Mouse (Mus musculus) G1E (cell line): ENCODE measurements around the gene 1700061G19Rik.

Source experiments
- CTCF ChIP-seq: IDR thresholded peaks from 2 replicates; pipeline ENCODE4 v1.5.1; 2012; ENCODE audit warnings: low read depth, low read length, inconsistent platforms, mixed read lengths
- GATA1 ChIP-seq: IDR thresholded peaks from 2 replicates; pipeline ENCODE4 v1.6.1; 2012; ENCODE audit warnings: borderline replicate concordance, low read length, inconsistent platforms, mixed read lengths
- POLR2AphosphoS5 ChIP-seq: IDR thresholded peaks from 2 replicates; pipeline ENCODE4 v1.6.1; 2012; ENCODE audit warnings: low read depth, low read length, inconsistent platforms; ENCODE audit not compliant: insufficient replicate concordance

- no peak for TF ChIP-seq CTCF
- no peak for TF ChIP-seq GATA1
- no peak for TF ChIP-seq POLR2AphosphoS5
Measured at GRCm38 (mm10) chr17:56829795-56830194, 45.5 kb upstream of the 1700061G19Rik start.
